Mouse (Mus musculus) G1E (cell line): Measurements from ENCODE around the gene Ccser1. TPM values are rescaled to one million over a fixed set of nuclear protein-coding genes. Genes with fewer than 3 reads are reported as not detected.

Source experiments
- ATAC-seq: 2 replicates; pipeline ENCODE4 v1.8.0; 2016; ENCODE audit warnings: mild to moderate bottlenecking; ENCODE audit not compliant: insufficient number of reproducible peaks, poor library complexity, low FRiP score, severe bottlenecking; ENCODE audit errors: extremely low read depth
- DNase-seq: peaks from one replicate; pipeline ENCODE4 v3.0.0; 2012; ENCODE audit warnings: low spot score
- H3K27me3 ChIP-seq: 2 replicates; pipeline ENCODE4 v1.6.1; 2012; ENCODE audit warnings: mild to moderate bottlenecking, low read length, inconsistent platforms; ENCODE audit not compliant: insufficient read depth
- H3K36me3 ChIP-seq: replicated peaks from 2 replicates; pipeline ENCODE3; 2012; ENCODE audit warnings: mild to moderate bottlenecking, inconsistent platforms
- H3K4me1 ChIP-seq: 2 replicates; pipeline ENCODE4 v1.6.1; 2012; ENCODE audit warnings: low read depth, low read length, inconsistent platforms, mixed read lengths; ENCODE audit not compliant: insufficient read depth
- H3K4me3 ChIP-seq: 2 replicates; pipeline ENCODE4 v1.5.1; 2012; ENCODE audit warnings: low read depth, mild to moderate bottlenecking, inconsistent platforms, low read length, moderate library complexity, mixed read lengths
- H3K9me3 ChIP-seq: replicated peaks from 2 replicates; pipeline ENCODE4 v1.6.1; 2012; ENCODE audit warnings: inconsistent platforms
- CTCF ChIP-seq: IDR thresholded peaks from 2 replicates; pipeline ENCODE4 v1.5.1; 2012; ENCODE audit warnings: low read depth, low read length, inconsistent platforms, mixed read lengths
- GATA1 ChIP-seq: IDR thresholded peaks from 2 replicates; pipeline ENCODE4 v1.6.1; 2012; ENCODE audit warnings: borderline replicate concordance, low read length, inconsistent platforms, mixed read lengths
- GATA2 ChIP-seq: IDR thresholded peaks from 2 replicates; pipeline ENCODE4 v1.6.1; 2012; ENCODE audit warnings: low read depth, low read length, inconsistent platforms, borderline replicate concordance
- POLR2AphosphoS5 ChIP-seq: IDR thresholded peaks from 2 replicates; pipeline ENCODE4 v1.6.1; 2012; ENCODE audit warnings: low read depth, low read length, inconsistent platforms; ENCODE audit not compliant: insufficient replicate concordance
- TAL1 ChIP-seq: conservative IDR thresholded peaks from 2 replicates; pipeline ENCODE4 v1.6.1; 2012; ENCODE audit warnings: low read depth, low read length, inconsistent platforms, mixed read lengths
- polyA plus RNA-seq: library from polyadenylated mRNA; stranded (reverse); fragments of >175 nt; gene quantifications from 2 replicates; pipeline ENCODE4 v1.2.3, GENCODE M21; 2012
- total RNA-seq, 2 experiments: library from RNA; stranded (forward) in 1 of 2; stranded (reverse) in 1 of 2; fragments of 200-1000 nt in 1 of 2; fragments of >200 nt in 1 of 2; fragmentation: Nextera tagmentation in 1 of 2; gene quantifications; 2 replicates each; pipeline ENCODE4 v1.2.3; 2014 to 2017

Ccser1 gene
- not detected in 2 replicates for total RNA-seq (2014; fragmentation: Nextera tagmentation)
- 0.11 and 0.23 TPM in 2 replicates for total RNA-seq (2017)
- polyA plus RNA-seq = not detected in 2 replicates

GRCm38 (mm10) chr6:61179949-61180755 lies at the start of gene Ccser1:
Ccser1 (plus strand) TSS chr6:61180324.
- Histone ChIP-seq H3K4me1 (0 out of 2 replicates have a peak, but pooled peaks cover 6% of the 10 kb centered on the region), H3K36me3 (no peaks in the 10 kb centered on the region), H3K27me3 (no peaks in the 10 kb centered on the region; the same call in 1 of the 2 replicates), H3K9me3 (peaks cover 14% of the 10 kb centered on the region), H3K4me3 (peak within 1 kb of the TSS; percentile 7; the same call in 1 of the 2 replicates)
- DNase-seq (no peak), ATAC-seq (no peak)
- TF ChIP-seq POLR2AphosphoS5 (no peak), TAL1 (no peak), CTCF (no peak), GATA2 (no peak), GATA1 (no peak)

DNA sequence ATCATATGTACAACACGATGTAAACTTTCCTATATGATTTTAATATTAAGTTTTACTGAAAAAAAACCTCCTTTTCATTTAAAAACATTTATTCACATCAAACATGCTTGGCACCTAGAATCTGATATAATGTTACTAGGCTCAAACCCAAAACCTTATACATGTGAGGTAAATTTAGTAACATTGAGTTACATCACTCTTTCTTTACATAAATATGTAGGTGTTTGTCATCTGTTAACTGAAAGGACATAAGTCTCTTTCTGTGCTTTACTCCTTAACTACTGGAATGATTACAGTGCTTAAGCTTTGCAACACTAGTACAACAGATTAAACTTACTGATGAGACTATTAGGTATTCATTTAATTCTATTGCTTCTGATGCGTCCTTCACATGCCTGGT lies 43.7 kb upstream of the Ccser1 start:
- no peak overlapping the region for H3K4me3 ChIP-seq
- no peak for DNase-seq
- TF ChIP-seq CTCF (no peak), POLR2AphosphoS5 (no peak), GATA1 (no peak), TAL1 (no peak), GATA2 (no peak)
- no peak for ATAC-seq
- H3K4me1 ChIP-seq = no peaks in the 10 kb centered on the region
- no peaks in the 10 kb centered on the region for H3K9me3 ChIP-seq
- H3K36me3 ChIP-seq = no peaks in the 10 kb centered on the region
- no peaks in the 10 kb centered on the region for H3K27me3 ChIP-seq

GRCm38 (mm10) chr6:61143031-61143430 lies 37.1 kb upstream of the Ccser1 start:
- Histone ChIP-seq H3K36me3 (no peaks in the 10 kb centered on the region), H3K27me3 (no peaks in the 10 kb centered on the region), H3K9me3 (no peaks in the 10 kb centered on the region), H3K4me3 (no peak overlapping the region), H3K4me1 (no peaks in the 10 kb centered on the region)
- no peak for TF ChIP-seq POLR2AphosphoS5
- TF ChIP-seq GATA1 = no peak
- TF ChIP-seq TAL1 = no peak
- no peak for TF ChIP-seq CTCF
- TF ChIP-seq GATA2 = no peak
- ATAC-seq (no peak), DNase-seq (no peak)

- ATAC-seq = no peak
- TF ChIP-seq CTCF (no peak), TAL1 (no peak), GATA2 (no peak)
- H3K4me3 ChIP-seq = no peak overlapping the region
- DNase-seq = no peak
- no peaks in the 10 kb centered on the region for H3K36me3 ChIP-seq
- H3K4me1 ChIP-seq = no peaks in the 10 kb centered on the region
- peaks cover 4% of the 10 kb centered on the region; the same call in 1 of the 2 replicates for H3K27me3 ChIP-seq
- no peaks in the 10 kb centered on the region for H3K9me3 ChIP-seq
Observed at GRCm38 (mm10) chr6:61152924-61153323, 27.2 kb upstream of the Ccser1 start.

DNA sequence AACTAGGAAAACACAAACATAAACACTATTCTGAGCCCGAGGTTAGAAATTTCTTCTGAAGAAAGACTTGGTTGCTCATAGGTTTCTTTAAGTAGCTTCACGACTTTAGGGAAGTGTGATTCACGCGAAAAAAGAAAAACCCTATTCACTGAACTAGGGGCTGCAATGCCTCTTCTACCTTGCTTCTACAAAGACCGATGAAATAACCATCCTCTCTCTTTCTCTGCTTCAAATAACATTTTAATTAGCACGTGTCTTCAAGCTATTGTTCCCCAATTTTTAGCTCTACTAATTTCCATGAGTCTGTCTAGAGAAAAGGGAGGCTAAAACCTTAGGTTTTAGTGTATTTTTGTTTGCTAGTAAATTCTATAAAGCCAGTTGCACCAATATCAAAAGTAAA lies 25.5 kb upstream of the Ccser1 start:
- TF ChIP-seq CTCF (no peak), TAL1 (no peak), POLR2AphosphoS5 (no peak), GATA1 (no peak), GATA2 (no peak)
- Histone ChIP-seq H3K4me1 (no peaks in the 10 kb centered on the region), H3K27me3 (peaks cover 4% of the 10 kb centered on the region; the same call in 1 of the 2 replicates), H3K4me3 (no peak overlapping the region), H3K9me3 (no peaks in the 10 kb centered on the region), H3K36me3 (no peaks in the 10 kb centered on the region)
- ATAC-seq = no peak
- no peak for DNase-seq

- peaks cover 4% of the 10 kb centered on the region; the same call in 1 of the 2 replicates for H3K27me3 ChIP-seq
- no peak overlapping the region for H3K4me3 ChIP-seq
- ATAC-seq = no peak
- H3K36me3 ChIP-seq = no peaks in the 10 kb centered on the region
- TF ChIP-seq GATA1 (no peak), GATA2 (no peak), POLR2AphosphoS5 (no peak), TAL1 (no peak), CTCF (no peak)
- no peaks in the 10 kb centered on the region for H3K4me1 ChIP-seq
- DNase-seq = no peak
- no peaks in the 10 kb centered on the region for H3K9me3 ChIP-seq
Observed at GRCm38 (mm10) chr6:61155059-61155629, 25.0 kb upstream of the Ccser1 start.
